Mouse (Mus musculus): ENCODE results near the gene Cxcl1. TPM values are rescaled to one million over a fixed set of nuclear protein-coding genes. Genes with fewer than 3 reads are reported as not detected.

Cxcl1 gene
- polyA plus RNA-seq, 1 experiment, result not detected

- no peak for TF ChIP-seq GATA1 (IDR thresholded peaks at IDR 0.05; ENCODE audit: low read length)
Observed at GRCm38 (mm10) chr5:90930546-90930945, 39.5 kb downstream of the Cxcl1 start.

DNA sequence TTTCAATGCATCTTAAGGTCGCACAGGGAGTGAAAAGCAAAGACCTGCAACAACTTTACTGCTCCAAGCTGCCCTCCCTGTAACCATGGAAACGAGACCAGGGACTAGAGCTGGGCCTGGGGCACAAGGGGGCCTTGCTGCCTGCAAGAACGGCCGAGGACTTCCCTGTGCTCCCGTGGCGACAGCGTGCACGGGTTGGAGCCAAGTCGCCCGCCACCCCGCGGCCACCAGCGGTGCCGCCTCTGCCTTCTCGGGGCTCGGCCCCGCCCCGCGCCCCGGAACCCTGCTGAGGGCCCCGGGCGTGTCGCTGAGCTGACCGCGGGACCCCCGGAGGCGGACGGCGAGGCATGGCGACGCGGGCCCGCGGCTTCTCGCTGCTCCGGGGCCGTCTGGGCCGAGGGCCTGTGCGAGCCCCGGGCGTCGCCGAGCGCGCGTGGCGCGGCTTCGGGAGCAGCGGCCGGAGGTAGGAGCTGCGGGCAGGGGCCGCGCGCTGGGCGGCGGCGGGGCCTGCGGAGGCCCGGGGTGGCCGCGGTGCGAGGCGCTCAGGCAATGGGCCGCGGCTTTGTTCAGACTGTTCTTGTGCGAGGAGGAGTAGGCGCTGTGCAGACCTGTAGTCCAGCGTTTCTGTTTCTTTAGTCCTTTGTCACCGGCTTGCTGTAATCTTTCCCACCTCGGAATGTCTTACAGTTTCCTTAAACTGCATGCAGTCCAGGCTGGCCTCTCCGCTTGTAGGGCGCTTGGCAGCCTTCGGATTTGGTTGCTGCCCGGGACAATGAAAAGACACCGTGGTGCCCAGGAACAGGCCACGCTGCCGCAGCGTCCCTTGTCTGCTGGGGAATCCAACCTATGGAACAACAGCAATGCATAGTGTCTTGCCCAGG, 40.2 kb downstream of the Cxcl1 start, which contains the start of gene Mthfd2l:
Mthfd2l (plus strand) TSS at position 147 of the 881 bp plus-strand sequence.
- no peak for TF ChIP-seq GATA1 (IDR thresholded peaks at IDR 0.05; ENCODE audit: low read length)

- no peak for TF ChIP-seq GATA1 (IDR thresholded peaks at IDR 0.05; ENCODE audit: low read length)
Observed at GRCm38 (mm10) chr5:90931911-90932310, 40.9 kb downstream of the Cxcl1 start.

- TF ChIP-seq GATA1 (IDR thresholded peaks at IDR 0.05; ENCODE audit: low read length), result no peak
Observed at GRCm38 (mm10) chr5:90936706-90937105, 45.7 kb downstream of the Cxcl1 start.

Other genes starting within 250 kb of the Cxcl1 start
- gene Cxcl5, start 131.9 kb upstream of the Cxcl1 start, polyA plus RNA-seq (2012), result not detected in 2 replicates
- not detected in 2 replicates for gene Ppbp, start 122.7 kb upstream of the Cxcl1 start, polyA plus RNA-seq (2012)
- 1.2 and 2.2 TPM in 2 replicates for gene Pf4, start 118.8 kb upstream of the Cxcl1 start, polyA plus RNA-seq (2012)
- 0.05 TPM in 1 of 2 replicates, not detected in the other for gene Cxcl3, start 105.1 kb upstream of the Cxcl1 start, polyA plus RNA-seq (2012)
- not detected in 2 replicates for gene Cxcl15, start 96.7 kb upstream of the Cxcl1 start, polyA plus RNA-seq (2012)
- gene Cxcl2, start 12.6 kb downstream of the Cxcl1 start, polyA plus RNA-seq (2012), result not detected in 2 replicates
- 8.5 and 12.9 TPM in 2 replicates for gene Mthfd2l, start 39.9 kb downstream of the Cxcl1 start, polyA plus RNA-seq (2012)
- not detected in 2 replicates for gene Epgn, start 136.2 kb downstream of the Cxcl1 start, polyA plus RNA-seq (2012)
- gene Ereg, start 183.4 kb downstream of the Cxcl1 start, polyA plus RNA-seq (2012), result not detected in 2 replicates
- not detected in 2 replicates for gene Areg, start 248.4 kb downstream of the Cxcl1 start, polyA plus RNA-seq (2012)

Data from G1E-ER4 (cell line).